Mouse (Mus musculus): ENCODE data around the gene Csf2ra.
"Not testable (repeated sequence)": the region's sequence is repeated elsewhere in the genome, so short reads cannot be mapped to it uniquely, and the experiment has no call there.

Gene Csf2ra

GRCm38 (mm10) chr19:61224678-61225525 is 3.3 kb downstream of the Csf2ra start:
- no peak for DNase-seq (ENCODE audit: low spot score)

GRCm38 (mm10) chr19:61223706-61224328 is 4.4 kb downstream of the Csf2ra start:
- DNase-seq (ENCODE audit: low spot score): no peak

GRCm38 (mm10) chr19:61207506-61207905 is 20.7 kb downstream of the Csf2ra start:
- not testable (repeated sequence) for DNase-seq (ENCODE audit: low spot score)

- no peak for DNase-seq (ENCODE audit: low spot score)
These were observed 28.4 kb downstream of the Csf2ra start for GRCm38 (mm10) chr19:61199836-61200235.

GRCm38 (mm10) chr19:61199316-61199715 is 28.9 kb downstream of the Csf2ra start:
- peak; percentile 82 for DNase-seq (ENCODE audit: low spot score)

GRCm38 (mm10) chr19:61183590-61183989 is 44.6 kb downstream of the Csf2ra start, which contains the start of gene Gm6020:
Gene Gm6020, plus strand, starts transcription at chr19:61183890.
- DNase-seq (ENCODE audit: low spot score): not testable (repeated sequence)

GRCm38 (mm10) chr19:61175756-61176324 is 52.4 kb downstream of the Csf2ra start, which contains the start of gene Gm7102:
Gene Gm7102, minus strand, starts transcription at chr19:61176309.
- no peak for DNase-seq (ENCODE audit: low spot score)

Measured in left cerebral cortex, adult 11 months (tissue).